Comparison of ENCODE assay signal across 16 mouse cellular contexts in genomic region chr14:33330986-33331385, GRCm38 (mm10).
A peak's percentile ranks its signal among the peaks of the same experiment; 100 is the strongest.
DNase-seq lines count a peak whose midpoint lies in the region; ATAC-seq lines count a peak whose summit lies in the region.
"Had no signal": no experiment of that assay in that cellular context is flagged by ENCODE, and none has a peak within 500 bp of the region (broad histone marks: within the 10 kb centered on the region; RNA-seq: fewer than 3 reads in every experiment).

No protein-coding gene starts in this region.

- no peaks in the 10 kb centered on the region for H3K9me3 ChIP-seq in forebrain, embryonic 14.5 days (replicated peaks; ENCODE audit: control insufficient read depth, low read length)
- no peaks in the 10 kb centered on the region for H3K9me3 ChIP-seq in forebrain, embryonic 15.5 days
- no peaks in the 10 kb centered on the region for H3K9me3 ChIP-seq in liver, embryonic 13.5 days (replicated peaks)
- H3K9me3 ChIP-seq in liver, embryonic 11.5 days (ENCODE audit: control insufficient read depth, low read length), result no peaks in the 10 kb centered on the region
- no peaks in the 10 kb centered on the region for H3K9me3 ChIP-seq in limb, embryonic 15.5 days
- H3K9me3 ChIP-seq: heart, embryonic 10.5 days; lung, embryonic 15.5 days; midbrain, embryonic 12.5 days had no signal

- H3K4me1 ChIP-seq in forebrain, embryonic 14.5 days (ENCODE audit: control insufficient read depth, insufficient read depth, low read length), result no peaks in the 10 kb centered on the region
- H3K4me1 ChIP-seq in forebrain, embryonic 15.5 days, result no peaks in the 10 kb centered on the region
- no peaks in the 10 kb centered on the region for H3K4me1 ChIP-seq in liver, embryonic 13.5 days (replicated peaks)
- H3K4me1 ChIP-seq in liver, embryonic 11.5 days (replicated peaks; ENCODE audit: control insufficient read depth, insufficient read depth, low read length), result no peaks in the 10 kb centered on the region; the same call in 1 of the 2 replicates
- H3K4me1 ChIP-seq in limb, embryonic 15.5 days, result peaks cover 30% of the 10 kb centered on the region

- H3K9ac ChIP-seq in forebrain, embryonic 14.5 days (ENCODE audit: low read length), result no peak overlapping the region
- H3K9ac ChIP-seq in forebrain, embryonic 15.5 days (replicated peaks), result no peak overlapping the region
- H3K9ac ChIP-seq in liver, embryonic 13.5 days, result no peak overlapping the region
- no peak overlapping the region for H3K9ac ChIP-seq in liver, embryonic 11.5 days (ENCODE audit: low read depth, low read length)
- H3K9ac ChIP-seq in limb, embryonic 15.5 days, result no peak overlapping the region
- H3K9ac ChIP-seq: lung, embryonic 15.5 days; midbrain, embryonic 12.5 days had no signal

- H3K4me3 ChIP-seq in forebrain, embryonic 14.5 days (ENCODE audit: low read depth, low read length), result no peak overlapping the region
- no peak overlapping the region for H3K4me3 ChIP-seq in forebrain, embryonic 15.5 days
- no peak overlapping the region for H3K4me3 ChIP-seq in liver, embryonic 13.5 days (replicated peaks)
- H3K4me3 ChIP-seq in liver, embryonic 11.5 days (ENCODE audit: low read depth, low read length), result no peak overlapping the region
- H3K4me3 ChIP-seq in limb, embryonic 15.5 days, result no peak overlapping the region
- H3K4me3 ChIP-seq: erythroblast, embryonic 14.5 days; heart, embryonic 10.5 days; lung, embryonic 15.5 days; midbrain, embryonic 12.5 days had no signal

- peak; percentile 28 for DNase-seq in forebrain, embryonic 14.5 days (ENCODE audit: low spot score)
- DNase-seq in liver, embryonic 13.5 days, result no peak
- no peak for DNase-seq in liver, embryonic 11.5 days (ENCODE audit: low spot score)
- DNase-seq in ES-CJ7 (ENCODE audit: low read depth, low spot score), result peak; percentile 56
- DNase-seq in layer of hippocampus, adult 9-10 months (ENCODE audit: low spot score), result no peak
- no peak for DNase-seq in kidney, adult 18-20 months
- DNase-seq: adrenal gland, adult 8-10 months; cerebellum, postnatal 25 days; kidney, adult 11 months had no signal

- no peak for ATAC-seq in forebrain, embryonic 14.5 days
- no peak for ATAC-seq in forebrain, embryonic 15.5 days (replicated peaks)
- ATAC-seq in liver, embryonic 13.5 days (ENCODE audit: low read depth), result 0 out of 2 replicates have a peak, but pooled peaks have one; percentile 14
- no peak for ATAC-seq in liver, embryonic 11.5 days (replicated peaks; ENCODE audit: low FRiP score)
- no peak for ATAC-seq in limb, embryonic 15.5 days (ENCODE audit: insufficient number of reproducible peaks, low FRiP score, low TSS enrichment, low read depth)
- ATAC-seq: Patski had no signal

- no peak overlapping the region for H3K4me2 ChIP-seq in forebrain, embryonic 14.5 days (ENCODE audit: low read length)
- H3K4me2 ChIP-seq in forebrain, embryonic 15.5 days (replicated peaks), result no peak overlapping the region
- no peak overlapping the region for H3K4me2 ChIP-seq in liver, embryonic 13.5 days
- no peak overlapping the region for H3K4me2 ChIP-seq in liver, embryonic 11.5 days
- no peak overlapping the region for H3K4me2 ChIP-seq in limb, embryonic 15.5 days
- H3K4me2 ChIP-seq: lung, embryonic 15.5 days; midbrain, embryonic 12.5 days had no signal

- WGBS in forebrain, embryonic 14.5 days, result 67% methylated on average over 4 of the region's 4 CpGs
- 63% methylated on average over 4 of the region's 4 CpGs for WGBS in forebrain, embryonic 15.5 days
- WGBS in liver, embryonic 13.5 days (ENCODE audit: insufficient replicate concordance), result 18% methylated on average over 4 of the region's 4 CpGs
- 38% methylated on average over 4 of the region's 4 CpGs for WGBS in liver, embryonic 11.5 days
- WGBS in limb, embryonic 15.5 days, result 45% methylated on average over 4 of the region's 4 CpGs

- H3K36me3 ChIP-seq in forebrain, embryonic 14.5 days (ENCODE audit: control insufficient read depth, insufficient read depth, low read length), result no peaks in the 10 kb centered on the region
- H3K36me3 ChIP-seq in forebrain, embryonic 15.5 days, result no peaks in the 10 kb centered on the region
- H3K36me3 ChIP-seq in liver, embryonic 13.5 days, result no peaks in the 10 kb centered on the region
- no peaks in the 10 kb centered on the region for H3K36me3 ChIP-seq in liver, embryonic 11.5 days (ENCODE audit: control insufficient read depth, insufficient read depth, low read length)
- no peaks in the 10 kb centered on the region for H3K36me3 ChIP-seq in limb, embryonic 15.5 days
- H3K36me3 ChIP-seq: heart, embryonic 10.5 days; lung, embryonic 15.5 days; midbrain, embryonic 12.5 days had no signal

- no peaks in the 10 kb centered on the region for H3K27me3 ChIP-seq in forebrain, embryonic 14.5 days (replicated peaks; ENCODE audit: control insufficient read depth, insufficient read depth, low read length)
- no peaks in the 10 kb centered on the region for H3K27me3 ChIP-seq in forebrain, embryonic 15.5 days
- no peaks in the 10 kb centered on the region; the same call in 1 of the 2 replicates for H3K27me3 ChIP-seq in liver, embryonic 13.5 days
- H3K27me3 ChIP-seq in liver, embryonic 11.5 days (replicated peaks; ENCODE audit: control insufficient read depth, insufficient read depth, low read length), result no peaks in the 10 kb centered on the region
- H3K27me3 ChIP-seq in limb, embryonic 15.5 days, result no peaks in the 10 kb centered on the region
- H3K27me3 ChIP-seq: lung, embryonic 15.5 days; midbrain, embryonic 12.5 days; Patski had no signal

- H3K27ac ChIP-seq in forebrain, embryonic 14.5 days (ENCODE audit: low read depth, low read length), result no peak overlapping the region
- no peak overlapping the region for H3K27ac ChIP-seq in forebrain, embryonic 15.5 days (replicated peaks)
- H3K27ac ChIP-seq in liver, embryonic 13.5 days, result no peak overlapping the region
- no peak overlapping the region for H3K27ac ChIP-seq in liver, embryonic 11.5 days (ENCODE audit: low read depth, low read length)
- H3K27ac ChIP-seq in limb, embryonic 15.5 days, result peak overlapping the region; percentile 64; the same call in 1 of the 2 replicates
- H3K27ac ChIP-seq: heart, embryonic 10.5 days; lung, embryonic 15.5 days; midbrain, embryonic 12.5 days had no signal

Comparison
In these comparisons a context has a peak if more than half of its experiments do, and no peak if none do; other contexts are left out.
1. DNase-seq: peak in forebrain, embryonic 14.5 days (single experiment) and ES-CJ7 (single experiment); none in liver, embryonic 13.5 days (single experiment), liver, embryonic 11.5 days (single experiment), layer of hippocampus, adult 9-10 months (single experiment) and kidney, adult 18-20 months (single experiment).